Mouse (Mus musculus) intestine, embryonic 16.5 days (tissue): ENCODE data around the gene Ncapg2. TPM values are rescaled to one million over a fixed set of nuclear protein-coding genes. Genes with fewer than 3 reads are reported as not detected.

Experiments used
- ATAC-seq: fragments of 200-750 bp; cut with Nextera tagmentation; 2 replicates; pipeline ENCODE4 v1.8.0; 2017; ENCODE audit warnings: moderate TSS enrichment, moderate library complexity
- H3K27ac ChIP-seq: fragments of 300-500 bp; sonication (generic); 2 replicates; pipeline ENCODE4 v1.5.1; 2014; ENCODE audit warnings: mild to moderate bottlenecking, low read length
- H3K27me3 ChIP-seq: fragments of 300-500 bp; sonication (generic); replicated peaks from 2 replicates; pipeline ENCODE4 v1.6.1; 2014; ENCODE audit warnings: low read length, control low read depth, mixed read lengths; ENCODE audit not compliant: control insufficient read depth, insufficient read depth
- H3K36me3 ChIP-seq: fragments of 300-500 bp; sonication (generic); 2 replicates; pipeline ENCODE4 v1.6.1; 2014; ENCODE audit warnings: low read length, control low read depth; ENCODE audit not compliant: control insufficient read depth, insufficient read depth
- H3K4me1 ChIP-seq: fragments of 300-500 bp; sonication (generic); 2 replicates; pipeline ENCODE4 v1.6.1; 2014; ENCODE audit warnings: low read length, control low read depth, mixed read lengths; ENCODE audit not compliant: control insufficient read depth, insufficient read depth
- H3K4me2 ChIP-seq: fragments of 300-500 bp; sonication (generic); 2 replicates; pipeline ENCODE4 v1.6.1; 2014; ENCODE audit warnings: low read depth, low read length, control low read depth
- H3K4me3 ChIP-seq: fragments of 300-500 bp; sonication (generic); 2 replicates; pipeline ENCODE4 v1.5.1; 2014; ENCODE audit warnings: mild to moderate bottlenecking, low read length
- H3K9ac ChIP-seq: fragments of 300-500 bp; sonication (generic); 2 replicates; pipeline ENCODE4 v1.6.1; 2014; ENCODE audit warnings: low read depth, low read length
- H3K9me3 ChIP-seq: fragments of 300-500 bp; sonication (generic); 2 replicates; pipeline ENCODE4 v1.6.1; 2016; ENCODE audit warnings: low read length, control low read depth; ENCODE audit not compliant: control insufficient read depth
- WGBS: fragments of 180-500 bp; shearing (Covaris S2); extraction: QIAGEN DNeasy Blood & Tissue Kit; methylation state at CpG from one replicate; pipeline ENCODE4 v1.1.7; 2014; 5-methylcytosine and 5-hydroxymethylcytosine counted together
- polyA plus RNA-seq: library from polyadenylated mRNA; unstranded; fragments of >200 nt; fragmentation: Nextera tagmentation; extraction: Ambion mirVana; gene quantifications from 2 replicates; pipeline ENCODE4 v1.2.1, GENCODE M21; 2015

The Ncapg2 gene
- polyA plus RNA-seq, 1 experiment from 2014 or later: 20.1 TPM

DNA sequence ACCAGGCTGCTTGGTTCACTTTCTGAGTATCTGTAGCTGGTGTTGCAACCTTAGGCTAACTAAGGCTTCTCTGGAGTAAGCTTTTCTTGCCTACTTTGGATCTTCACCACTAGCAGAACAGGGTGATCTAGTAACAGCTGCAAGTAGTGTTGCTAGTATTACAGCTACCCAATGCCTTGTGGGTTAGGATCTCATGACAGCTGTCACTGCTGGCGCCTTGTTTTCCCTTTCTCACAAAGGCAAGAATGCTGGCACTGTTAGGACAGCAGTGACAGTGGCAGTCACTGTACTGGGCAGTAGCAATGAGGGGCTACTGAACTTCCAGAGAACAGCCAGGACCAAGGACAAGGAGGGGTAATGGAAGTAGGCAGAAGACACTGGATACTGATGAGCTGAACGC, 9.9 kb upstream of the Ncapg2 start:
- Histone ChIP-seq H3K27me3 (no peaks in the 10 kb centered on the region), H3K4me2 (no peak overlapping the region), H3K36me3 (no peaks in the 10 kb centered on the region), H3K9ac (no peak overlapping the region), H3K4me1 (no peaks in the 10 kb centered on the region), H3K9me3 (no peaks in the 10 kb centered on the region), H3K4me3 (no peak overlapping the region), H3K27ac (no peak overlapping the region)
- no peak for ATAC-seq
- WGBS: 85% methylated on average over 2 of the region's 2 CpGs

GRCm38 (mm10) chr12:116396072-116396695, 9.0 kb upstream of the Ncapg2 start:
- Histone ChIP-seq H3K27ac (no peak overlapping the region), H3K4me2 (no peak overlapping the region), H3K4me3 (no peak overlapping the region), H3K9me3 (no peaks in the 10 kb centered on the region), H3K36me3 (no peaks in the 10 kb centered on the region), H3K4me1 (no peaks in the 10 kb centered on the region), H3K9ac (no peak overlapping the region), H3K27me3 (no peaks in the 10 kb centered on the region)
- peak; percentile 65; the same call in 1 of the 2 replicates for ATAC-seq
- WGBS: 75% methylated on average over 2 of the region's 2 CpGs

- 95% methylated on average over 18 of the region's 18 CpGs for WGBS
- Histone ChIP-seq H3K9ac (peak overlapping the region; percentile 67; the same call in 1 of the 2 replicates), H3K27ac (no peak overlapping the region; the same call in 1 of the 2 replicates), H3K27me3 (no peaks in the 10 kb centered on the region), H3K4me2 (peak overlapping the region; percentile 90), H3K36me3 (peaks cover 7% of the 10 kb centered on the region; the same call in 1 of the 2 replicates), H3K9me3 (peaks cover 8% of the 10 kb centered on the region), H3K4me1 (peaks cover 6% of the 10 kb centered on the region), H3K4me3 (peak overlapping the region; percentile 85)
- peak; percentile 2; the same call in 1 of the 2 replicates for ATAC-seq
Observed at GRCm38 (mm10) chr12:116404012-116404679, 1.1 kb upstream of the Ncapg2 start.

GRCm38 (mm10) chr12:116405836-116406155, 594 bp downstream of the Ncapg2 start:
- Histone ChIP-seq H3K4me2 (peak overlapping the region; percentile 90), H3K9me3 (peaks cover 8% of the 10 kb centered on the region), H3K27me3 (no peaks in the 10 kb centered on the region), H3K4me3 (peak overlapping the region; percentile 85), H3K27ac (peak overlapping the region; percentile 54), H3K36me3 (peaks cover 7% of the 10 kb centered on the region; the same call in 1 of the 2 replicates), H3K9ac (peak overlapping the region; percentile 90), H3K4me1 (peaks cover 6% of the 10 kb centered on the region)
- peak; percentile 24 for ATAC-seq
- 11% methylated on average over 8 of the region's 8 CpGs for WGBS

DNA sequence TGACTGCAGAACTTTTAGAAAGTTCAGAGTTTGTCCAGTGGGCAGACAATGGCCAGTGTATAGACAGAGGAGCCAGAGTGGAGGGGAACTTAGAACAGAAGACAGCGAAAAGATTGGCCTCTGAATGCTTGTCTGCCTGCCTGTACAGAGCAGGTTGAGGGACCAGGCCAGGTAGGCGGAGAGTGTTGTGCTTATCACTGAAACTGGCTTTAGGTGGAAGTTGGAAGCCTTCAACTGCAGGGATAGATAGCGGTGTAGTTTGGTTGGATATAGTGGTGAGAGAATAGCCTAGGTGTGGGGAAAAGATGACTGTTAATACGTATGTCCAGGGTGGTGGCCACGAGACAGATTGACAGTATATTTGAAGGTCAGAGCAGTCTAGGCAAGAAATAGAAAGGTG, 2.7 kb downstream of the Ncapg2 start:
- peaks cover 6% of the 10 kb centered on the region for H3K4me1 ChIP-seq
- H3K27me3 ChIP-seq: no peaks in the 10 kb centered on the region
- no peak overlapping the region for H3K4me2 ChIP-seq
- peaks cover 7% of the 10 kb centered on the region; the same call in 1 of the 2 replicates for H3K36me3 ChIP-seq
- H3K9me3 ChIP-seq: peaks cover 8% of the 10 kb centered on the region
- no peak overlapping the region for H3K9ac ChIP-seq
- ATAC-seq: no peak
- H3K27ac ChIP-seq: no peak overlapping the region
- H3K4me3 ChIP-seq: no peak overlapping the region
- 92% methylated on average over 5 of the region's 5 CpGs for WGBS

DNA sequence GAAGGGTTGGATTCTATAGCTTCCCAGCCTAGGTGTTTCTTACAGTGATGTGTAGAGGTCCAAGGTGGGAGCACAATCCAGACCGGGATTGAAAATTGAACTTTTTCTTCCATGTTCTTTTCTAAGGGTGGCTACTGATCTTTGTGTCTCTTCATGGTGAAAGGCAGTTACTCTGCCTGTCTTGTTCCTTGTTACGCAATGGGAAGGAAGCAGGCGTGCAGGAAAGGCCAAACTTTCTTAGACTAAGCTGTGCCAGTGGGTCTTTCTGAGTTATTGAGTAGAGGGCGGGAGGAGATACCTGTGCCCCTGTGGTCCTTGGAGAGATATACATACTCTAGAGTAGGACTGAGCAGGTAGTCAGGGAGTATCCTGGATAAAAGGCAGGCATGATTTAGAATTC, 9.7 kb downstream of the Ncapg2 start:
- no peaks in the 10 kb centered on the region for H3K9me3 ChIP-seq
- no peak overlapping the region for H3K4me3 ChIP-seq
- no peaks in the 10 kb centered on the region for H3K27me3 ChIP-seq
- H3K4me1 ChIP-seq: no peaks in the 10 kb centered on the region
- no peak overlapping the region for H3K27ac ChIP-seq
- WGBS: 95% methylated on average over 4 of the region's 4 CpGs
- H3K4me2 ChIP-seq: no peak overlapping the region
- ATAC-seq: no peak
- no peak overlapping the region for H3K9ac ChIP-seq
- no peaks in the 10 kb centered on the region for H3K36me3 ChIP-seq

- H3K27me3 ChIP-seq: no peaks in the 10 kb centered on the region
- no peaks in the 10 kb centered on the region for H3K4me1 ChIP-seq
- no peaks in the 10 kb centered on the region for H3K36me3 ChIP-seq
- no peak for ATAC-seq
- H3K9ac ChIP-seq: no peak overlapping the region
- no peak overlapping the region for H3K4me2 ChIP-seq
- H3K27ac ChIP-seq: no peak overlapping the region
- H3K9me3 ChIP-seq: no peaks in the 10 kb centered on the region
- WGBS: 85% methylated on average over 1 of the region's 1 CpGs
- no peak overlapping the region for H3K4me3 ChIP-seq
Observed at GRCm38 (mm10) chr12:116416514-116416913, 11.3 kb downstream of the Ncapg2 start.

DNA sequence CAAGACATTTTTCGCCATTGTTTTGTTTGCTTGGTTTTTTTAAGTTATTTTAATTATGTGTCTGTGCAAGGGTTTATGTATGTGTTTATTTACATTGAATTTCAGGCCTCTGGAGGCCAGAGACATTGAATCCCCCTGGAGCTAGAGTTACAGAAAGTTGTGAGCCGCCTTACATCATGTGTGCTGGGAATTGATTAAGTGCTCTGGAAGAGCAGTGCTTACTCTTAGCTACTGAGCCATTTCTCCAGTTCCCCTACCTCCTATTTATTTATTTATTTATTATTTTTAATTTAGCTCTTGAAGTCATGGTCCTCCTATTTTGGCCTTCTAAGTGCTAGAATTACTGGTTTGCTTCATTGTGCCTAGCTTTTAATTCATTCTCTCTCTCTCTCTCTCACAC, 16.5 kb downstream of the Ncapg2 start:
- no peak overlapping the region for H3K9ac ChIP-seq
- H3K4me2 ChIP-seq: no peak overlapping the region
- H3K27ac ChIP-seq: no peak overlapping the region
- no peak for ATAC-seq
- no peaks in the 10 kb centered on the region for H3K9me3 ChIP-seq
- H3K4me3 ChIP-seq: no peak overlapping the region
- WGBS: 92% methylated on average over 2 of the region's 2 CpGs
- H3K27me3 ChIP-seq: no peaks in the 10 kb centered on the region
- peaks cover 4% of the 10 kb centered on the region for H3K36me3 ChIP-seq
- H3K4me1 ChIP-seq: no peaks in the 10 kb centered on the region

- Histone ChIP-seq H3K9ac (no peak overlapping the region), H3K27ac (no peak overlapping the region), H3K9me3 (no peaks in the 10 kb centered on the region), H3K4me3 (no peak overlapping the region), H3K4me1 (no peaks in the 10 kb centered on the region), H3K36me3 (peaks cover 9% of the 10 kb centered on the region), H3K4me2 (no peak overlapping the region), H3K27me3 (no peaks in the 10 kb centered on the region)
- ATAC-seq: no peak
- WGBS: 94% methylated on average over 2 of the region's 2 CpGs
Observed at GRCm38 (mm10) chr12:116425392-116425791, 20.2 kb downstream of the Ncapg2 start.
